Mouse (Mus musculus) small intestine, adult 2 months (tissue): Measurements from ENCODE around the gene Myd88. TPM values are rescaled to one million over a fixed set of nuclear protein-coding genes. Genes with fewer than 3 reads are reported as not detected.

Experiments used
- H3K27ac ChIP-seq: fragments of 200-500 bp; 2 replicates; pipeline ENCODE4 v1.5.1; 2012; ENCODE audit warnings: low read depth, low read length, control low read depth, inconsistent platforms; ENCODE audit not compliant: insufficient read depth
- H3K27me3 ChIP-seq: fragments of 200-500 bp; 2 replicates; pipeline ENCODE4 v1.6.1; 2012; ENCODE audit warnings: mild to moderate bottlenecking, moderate library complexity, low read length, inconsistent platforms; ENCODE audit not compliant: control insufficient read depth, insufficient read depth
- H3K36me3 ChIP-seq: fragments of 200-500 bp; 2 replicates; pipeline ENCODE4 v1.6.1; 2012; ENCODE audit warnings: mild to moderate bottlenecking, low read length, control low read depth, inconsistent platforms; ENCODE audit not compliant: control insufficient read depth, insufficient read depth
- H3K4me1 ChIP-seq: fragments of 200-500 bp; 2 replicates; pipeline ENCODE4 v1.6.1; 2012; ENCODE audit warnings: low read length, inconsistent platforms, mixed read lengths; ENCODE audit not compliant: control insufficient read depth, insufficient read depth, insufficient read length
- H3K4me3 ChIP-seq: fragments of 200-500 bp; 2 replicates; pipeline ENCODE4 v1.5.1; 2012; ENCODE audit warnings: low read depth, mild to moderate bottlenecking, control low read depth, inconsistent platforms, low read length, moderate library complexity
- CTCF ChIP-seq: fragments of 200-500 bp; IDR thresholded peaks from 2 replicates; pipeline ENCODE4 v1.5.1; 2012; ENCODE audit warnings: low read depth, mild to moderate bottlenecking, control low read depth, inconsistent platforms, low read length, moderate library complexity, mixed read lengths; ENCODE audit not compliant: insufficient replicate concordance, insufficient read length; ENCODE audit errors: extremely low read depth
- POLR2A ChIP-seq: fragments of 200-500 bp; IDR thresholded peaks from 2 replicates; pipeline ENCODE4 v1.6.1; 2012; ENCODE audit warnings: low read depth, mild to moderate bottlenecking, control low read depth, inconsistent platforms, low read length, moderate library complexity
- WGBS: fragments of 180-500 bp; shearing (Covaris S2); methylation state at CpG from one replicate; pipeline ENCODE4 v1.1.7; 2018; 5-methylcytosine and 5-hydroxymethylcytosine counted together
- polyA plus RNA-seq: library from polyadenylated mRNA; depleted of rRNA; stranded (reverse); fragments of >200 nt; gene quantifications from 2 replicates; pipeline ENCODE4 v1.2.3, GENCODE M21; 2012

Gene Myd88
- polyA plus RNA-seq, 1 experiment: 25.2 TPM

DNA sequence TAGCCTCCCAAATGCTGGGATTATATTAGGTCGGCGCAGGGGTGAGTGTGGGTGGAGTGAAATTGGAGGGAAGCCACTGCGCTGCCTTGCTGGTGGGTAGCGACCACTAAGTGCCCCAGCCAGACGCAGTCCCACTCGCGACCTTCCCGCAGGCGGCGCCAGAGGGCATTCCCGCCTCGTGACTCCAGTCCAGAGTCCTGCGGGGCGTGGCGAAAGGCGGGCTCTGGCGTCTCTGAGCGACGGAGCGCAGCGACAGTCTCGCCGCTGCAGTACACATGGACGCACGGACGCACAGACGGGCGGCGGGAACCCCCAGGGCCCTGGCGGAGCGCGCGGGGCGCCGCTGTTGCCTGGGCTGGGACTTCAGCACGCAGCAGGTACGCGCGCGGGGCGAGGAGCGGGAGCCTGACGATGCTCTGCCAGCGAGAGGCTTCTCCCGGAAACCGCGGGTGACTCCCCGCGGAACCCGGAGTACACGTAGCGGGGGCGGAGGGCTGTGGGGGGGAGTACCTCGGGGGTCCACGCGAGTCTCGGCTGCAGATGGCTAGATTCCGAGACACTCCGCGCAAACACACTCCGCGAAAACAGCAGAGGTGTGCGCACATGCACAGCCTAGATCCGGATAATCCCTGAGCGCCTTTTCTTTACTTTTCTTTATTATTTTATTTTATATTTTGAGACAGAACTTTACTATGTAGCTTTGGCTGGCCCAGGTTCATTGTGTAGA, 16.3 kb upstream of the Myd88 start, which contains the start of gene Xylb:
TSS of gene Xylb (plus strand) at position 51 of the 727 bp plus-strand sequence.
- H3K4me3 ChIP-seq: peak within 1 kb of the TSS; percentile 78
- WGBS: 1% methylated on average over 65 of the region's 65 CpGs
- H3K27ac ChIP-seq: no peak within 1 kb of the TSS
- peak; percentile 79 for TF ChIP-seq CTCF
- TF ChIP-seq POLR2A: peak; percentile 57; the same call in 1 of the 2 replicates
- H3K36me3 ChIP-seq: no peaks in the 10 kb centered on the region
- H3K4me1 ChIP-seq: peaks cover 2% of the 10 kb centered on the region; the same call in 1 of the 2 replicates
- no peaks in the 10 kb centered on the region for H3K27me3 ChIP-seq

DNA sequence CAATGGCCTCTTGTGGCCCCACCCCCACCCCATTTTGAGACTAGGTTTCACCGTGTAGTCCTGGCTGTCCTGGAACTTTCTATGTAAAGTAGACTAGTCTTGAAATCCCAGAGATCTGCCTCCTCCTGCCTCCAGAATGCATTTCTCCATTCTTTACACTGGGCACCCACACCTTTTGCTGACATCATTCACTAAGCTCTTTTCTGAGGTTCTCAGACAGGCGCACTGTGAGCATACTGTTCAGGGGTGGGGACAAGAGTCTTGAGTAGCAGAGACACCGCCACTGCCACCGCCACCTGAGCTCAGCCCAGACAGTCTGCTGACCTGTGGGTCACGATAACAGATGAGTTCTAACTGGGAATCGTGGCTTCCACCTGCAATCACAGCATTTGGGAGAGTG, 14.7 kb upstream of the Myd88 start:
- WGBS: 84% methylated on average over 6 of the region's 6 CpGs
- Histone ChIP-seq H3K27me3 (no peaks in the 10 kb centered on the region), H3K36me3 (peaks cover 7% of the 10 kb centered on the region), H3K27ac (no peak overlapping the region), H3K4me3 (no peak overlapping the region), H3K4me1 (peaks cover 2% of the 10 kb centered on the region; the same call in 1 of the 2 replicates)
- TF ChIP-seq CTCF (no peak), POLR2A (no peak)

DNA sequence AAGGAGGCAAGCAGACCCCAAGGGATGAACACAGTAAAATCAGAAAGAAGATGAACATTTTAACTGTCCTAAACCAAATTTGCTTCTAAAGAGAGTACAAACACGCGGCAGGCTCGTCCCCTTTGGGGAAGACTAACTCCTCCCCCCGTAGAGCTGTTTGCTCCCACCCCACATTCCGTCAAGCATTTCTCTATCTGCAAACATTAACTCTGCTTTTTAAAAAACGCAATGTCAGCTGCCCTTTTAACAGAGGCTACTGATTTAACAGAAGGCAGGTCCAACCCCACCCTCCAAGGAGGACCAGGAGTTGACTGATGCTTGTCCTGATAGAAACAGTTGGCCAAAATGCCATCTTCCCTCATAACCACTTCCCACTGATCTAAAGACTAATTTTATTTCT, 12.7 kb upstream of the Myd88 start:
- peaks cover 19% of the 10 kb centered on the region for H3K36me3 ChIP-seq
- no peak overlapping the region for H3K4me3 ChIP-seq
- no peaks in the 10 kb centered on the region for H3K27me3 ChIP-seq
- WGBS: 71% methylated on average over 6 of the region's 6 CpGs
- no peak for TF ChIP-seq CTCF
- H3K4me1 ChIP-seq: peaks cover 2% of the 10 kb centered on the region; the same call in 1 of the 2 replicates
- no peak overlapping the region for H3K27ac ChIP-seq

DNA sequence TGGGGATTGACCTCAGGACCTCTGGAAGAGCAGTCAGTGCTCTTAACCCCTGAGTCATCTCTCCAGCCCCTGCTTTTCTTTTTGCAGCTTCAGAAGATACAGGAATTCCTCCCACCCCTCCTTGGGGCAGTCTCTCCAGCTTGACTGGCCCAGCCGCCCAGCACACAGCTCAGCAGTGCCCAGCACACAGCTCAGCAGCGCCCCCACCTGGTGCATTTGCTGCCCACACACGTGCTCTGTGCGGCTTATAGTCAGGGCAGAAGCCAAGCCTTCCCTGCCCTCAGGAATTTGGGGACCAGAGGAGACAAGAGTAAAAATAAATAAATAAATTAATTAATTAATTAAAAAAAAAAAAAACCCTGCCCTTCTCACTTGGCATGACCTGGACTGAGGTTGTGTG, 10.8 kb upstream of the Myd88 start:
- no peaks in the 10 kb centered on the region for H3K27me3 ChIP-seq
- TF ChIP-seq CTCF (peak; percentile 78), POLR2A (no peak)
- H3K36me3 ChIP-seq: peaks cover 34% of the 10 kb centered on the region
- H3K27ac ChIP-seq: no peak overlapping the region
- WGBS: 25% methylated on average over 4 of the region's 4 CpGs
- H3K4me1 ChIP-seq: no peaks in the 10 kb centered on the region
- H3K4me3 ChIP-seq: no peak overlapping the region

DNA sequence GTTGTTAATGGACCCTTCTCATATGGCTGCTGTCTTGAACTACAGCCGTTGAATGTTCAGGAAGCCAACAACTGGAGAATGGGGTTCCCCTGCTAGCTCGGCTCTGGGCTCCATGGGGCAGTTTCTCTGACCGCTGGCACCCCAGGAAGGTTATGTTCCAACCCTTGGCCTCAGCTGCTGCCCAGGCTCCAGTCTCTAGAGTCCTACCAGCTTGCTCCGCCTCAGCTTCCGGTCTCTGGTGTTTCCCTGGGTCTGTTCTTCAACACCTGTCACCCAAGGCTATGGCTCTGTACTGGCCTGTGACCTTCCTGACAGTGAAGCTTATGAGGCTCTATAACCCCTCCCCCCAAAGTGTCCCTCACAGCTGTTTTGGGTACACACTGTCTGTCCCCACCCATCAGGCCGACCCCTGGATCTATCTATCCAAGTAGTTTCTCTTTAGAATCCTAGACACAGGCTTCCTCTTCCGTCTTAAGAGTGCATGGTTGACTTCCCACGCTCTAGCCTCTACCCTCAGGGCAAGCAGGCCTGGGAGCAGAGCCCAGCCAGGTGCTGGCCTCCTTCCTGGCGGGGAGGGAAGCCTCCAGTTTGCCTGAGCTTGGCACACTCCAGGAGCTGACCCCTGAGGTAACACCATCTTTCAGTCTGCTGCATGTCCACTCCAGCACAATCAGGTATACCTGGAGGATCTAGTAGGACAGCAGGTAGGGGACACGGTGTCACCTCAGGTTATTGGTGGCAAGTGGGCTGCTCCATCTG, 9.9 kb upstream of the Myd88 start:
- no peaks in the 10 kb centered on the region for H3K4me1 ChIP-seq
- no peak overlapping the region for H3K27ac ChIP-seq
- no peaks in the 10 kb centered on the region for H3K27me3 ChIP-seq
- 85% methylated on average over 10 of the region's 10 CpGs for WGBS
- TF ChIP-seq POLR2A (no peak), CTCF (no peak)
- no peak overlapping the region for H3K4me3 ChIP-seq
- H3K36me3 ChIP-seq: peaks cover 41% of the 10 kb centered on the region

DNA sequence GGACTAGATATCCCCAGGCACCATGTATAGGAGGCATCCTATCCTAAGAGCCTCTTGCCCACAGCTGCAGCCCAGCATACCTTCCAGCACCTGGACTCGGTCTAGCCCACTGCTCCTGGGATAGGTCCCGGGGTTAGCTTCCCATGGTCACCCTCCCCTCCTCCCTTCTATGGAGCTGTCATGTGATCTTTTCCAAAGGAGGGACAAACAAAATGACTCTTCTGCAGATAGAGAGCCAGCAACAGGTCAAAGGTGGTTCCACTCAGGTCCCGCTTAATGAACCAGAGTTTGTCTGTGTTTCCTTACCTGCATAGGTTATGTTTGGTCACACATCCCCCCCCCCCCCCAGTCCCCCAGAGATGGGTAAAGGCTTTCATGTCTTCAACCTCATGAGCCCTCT, 9.3 kb upstream of the Myd88 start:
- H3K36me3 ChIP-seq: peaks cover 47% of the 10 kb centered on the region
- no peak overlapping the region for H3K27ac ChIP-seq
- no peaks in the 10 kb centered on the region for H3K4me1 ChIP-seq
- no peaks in the 10 kb centered on the region for H3K27me3 ChIP-seq
- no peak overlapping the region for H3K4me3 ChIP-seq
- TF ChIP-seq CTCF: no peak
- no peak for TF ChIP-seq POLR2A
- 71% methylated on average over 3 of the region's 3 CpGs for WGBS

DNA sequence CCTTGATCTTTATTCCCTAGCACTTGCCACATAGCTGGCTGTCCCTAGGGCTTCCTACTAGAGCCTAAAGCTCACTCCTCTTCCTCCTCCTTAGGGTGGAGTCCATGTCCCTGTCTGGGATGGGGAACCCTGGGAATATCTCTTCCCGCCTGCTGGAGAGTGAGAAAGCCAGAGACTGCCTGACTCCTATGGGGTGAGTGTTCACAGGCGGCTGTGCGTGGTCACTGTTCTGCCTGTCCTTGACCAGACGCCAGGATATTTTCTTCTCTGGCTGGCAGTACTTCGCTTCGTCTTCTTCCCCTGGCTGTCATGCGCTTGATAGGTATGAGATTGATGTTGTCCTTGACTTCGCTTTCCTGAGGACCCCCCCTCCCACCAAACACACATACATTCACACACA, 5.2 kb upstream of the Myd88 start:
- Histone ChIP-seq H3K4me1 (peaks cover 13% of the 10 kb centered on the region), H3K4me3 (no peak overlapping the region), H3K27me3 (no peaks in the 10 kb centered on the region), H3K27ac (no peak overlapping the region), H3K36me3 (peaks cover 66% of the 10 kb centered on the region)
- 93% methylated on average over 8 of the region's 8 CpGs for WGBS
- TF ChIP-seq POLR2A (no peak), CTCF (no peak)
